Mouse (Mus musculus): Measurements from ENCODE around the gene Npsr1. TPM values are rescaled to one million over a fixed set of nuclear protein-coding genes. Genes with fewer than 3 reads are reported as not detected.

The Npsr1 gene
- total RNA-seq, 1 experiment, result not detected

DNA sequence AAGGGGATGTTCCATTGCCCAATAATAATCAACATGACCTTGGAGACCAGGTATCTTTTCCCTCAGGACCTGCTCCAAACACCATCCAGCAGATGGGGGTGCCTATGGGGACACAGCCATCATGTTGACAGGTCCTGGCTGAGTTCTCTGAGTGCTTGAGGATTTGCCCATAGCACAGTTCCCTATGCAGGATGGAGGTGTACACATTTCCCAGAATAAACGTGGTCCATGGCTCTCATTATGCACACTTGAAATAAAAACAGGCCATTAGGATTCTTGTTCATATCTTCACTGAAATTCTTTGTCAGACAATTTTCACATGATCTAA lies 92.4 kb downstream of the Npsr1 start:
- in situ Hi-C loops (cut with MboI; ENCODE audit: low sequenced_read_pairs in 2 of 2, unreplicated experiment in 2 of 2), result no loop called here
- Histone ChIP-seq H3K9ac (ENCODE audit: insufficient read depth, low read depth, low read length, poor library complexity, severe bottlenecking) (no peak overlapping the region), H3K4me3 (ENCODE audit: insufficient read depth in 1 of 2, low read depth in 1 of 2, low read length in 2 of 2, poor library complexity in 1 of 2, severe bottlenecking in 1 of 2) (no peak overlapping the region), H3K9me3 (ENCODE audit: control insufficient read depth, insufficient read depth, low read depth, low read length) (no peaks in the 10 kb centered on the region), H3K36me3 (ENCODE audit: control insufficient read depth, insufficient read depth, low read length, poor library complexity, severe bottlenecking) (no peaks in the 10 kb centered on the region), H3K4me1 (ENCODE audit: control insufficient read depth in 2 of 2, insufficient read depth in 2 of 2, low read length in 2 of 2, poor library complexity in 1 of 2) (no peaks in the 10 kb centered on the region), H3K27ac (ENCODE audit: insufficient read depth, low read depth, low read length, poor library complexity, severe bottlenecking) (no peak overlapping the region)
- TF ChIP-seq HCFC1 (IDR thresholded peaks at IDR 0.05; ENCODE audit: borderline replicate concordance, insufficient read depth, low read length) (no peak), ZNF384 (IDR thresholded peaks at IDR 0.05; ENCODE audit: low read depth, low read length) (no peak), MAFK (IDR thresholded peaks at IDR 0.05; ENCODE audit: insufficient read depth, low read depth, low read length) (no peak), CHD2 (IDR thresholded peaks at IDR 0.05; ENCODE audit: low read depth, low read length) (no peak), ZC3H11A (IDR thresholded peaks at IDR 0.05; ENCODE audit: borderline replicate concordance, low read depth, low read length) (no peak)
- DNase-seq (ENCODE audit: low read depth, low spot score), result no peak

- Histone ChIP-seq H3K36me3 (ENCODE audit: control insufficient read depth, insufficient read depth, low read length, poor library complexity, severe bottlenecking) (no peaks in the 10 kb centered on the region), H3K9ac (ENCODE audit: insufficient read depth, low read depth, low read length, poor library complexity, severe bottlenecking) (no peak overlapping the region), H3K27ac (ENCODE audit: insufficient read depth, low read depth, low read length, poor library complexity, severe bottlenecking) (no peak overlapping the region), H3K4me3 (ENCODE audit: insufficient read depth in 1 of 2, low read depth in 1 of 2, low read length in 2 of 2, poor library complexity in 1 of 2, severe bottlenecking in 1 of 2) (no peak overlapping the region), H3K9me3 (ENCODE audit: control insufficient read depth, insufficient read depth, low read depth, low read length) (no peaks in the 10 kb centered on the region), H3K4me1 (ENCODE audit: control insufficient read depth in 2 of 2, insufficient read depth in 2 of 2, low read length in 2 of 2, poor library complexity in 1 of 2) (no peaks in the 10 kb centered on the region)
- no peak for DNase-seq (ENCODE audit: low read depth, low spot score)
- in situ Hi-C loops (cut with MboI; ENCODE audit: low sequenced_read_pairs in 2 of 2, unreplicated experiment in 2 of 2), result no loop called here
- no peak for TF ChIP-seq HCFC1 (IDR thresholded peaks at IDR 0.05; ENCODE audit: borderline replicate concordance, insufficient read depth, low read length)
- TF ChIP-seq ZC3H11A (IDR thresholded peaks at IDR 0.05; ENCODE audit: borderline replicate concordance, low read depth, low read length), result no peak
- no peak for TF ChIP-seq ZNF384 (IDR thresholded peaks at IDR 0.05; ENCODE audit: low read depth, low read length)
- no peak for TF ChIP-seq MAFK (IDR thresholded peaks at IDR 0.05; ENCODE audit: insufficient read depth, low read depth, low read length)
- no peak for TF ChIP-seq CHD2 (IDR thresholded peaks at IDR 0.05; ENCODE audit: low read depth, low read length)
These were observed 100.5 kb downstream of the Npsr1 start for GRCm38 (mm10) chr9:24198254-24198653.

GRCm38 (mm10) chr9:24211636-24212035 lies 113.8 kb downstream of the Npsr1 start:
- Histone ChIP-seq H3K4me1 (ENCODE audit: control insufficient read depth in 2 of 2, insufficient read depth in 2 of 2, low read length in 2 of 2, poor library complexity in 1 of 2) (no peaks in the 10 kb centered on the region), H3K4me3 (ENCODE audit: insufficient read depth in 1 of 2, low read depth in 1 of 2, low read length in 2 of 2, poor library complexity in 1 of 2, severe bottlenecking in 1 of 2) (no peak overlapping the region), H3K9me3 (ENCODE audit: control insufficient read depth, insufficient read depth, low read depth, low read length) (no peaks in the 10 kb centered on the region), H3K36me3 (ENCODE audit: control insufficient read depth, insufficient read depth, low read length, poor library complexity, severe bottlenecking) (no peaks in the 10 kb centered on the region), H3K9ac (ENCODE audit: insufficient read depth, low read depth, low read length, poor library complexity, severe bottlenecking) (no peak overlapping the region), H3K27ac (ENCODE audit: insufficient read depth, low read depth, low read length, poor library complexity, severe bottlenecking) (no peak overlapping the region)
- in situ Hi-C loops (cut with MboI; ENCODE audit: low sequenced_read_pairs in 2 of 2, unreplicated experiment in 2 of 2), result no loop called here
- TF ChIP-seq ZC3H11A (IDR thresholded peaks at IDR 0.05; ENCODE audit: borderline replicate concordance, low read depth, low read length), result no peak
- no peak for TF ChIP-seq ZNF384 (IDR thresholded peaks at IDR 0.05; ENCODE audit: low read depth, low read length)
- no peak for TF ChIP-seq HCFC1 (IDR thresholded peaks at IDR 0.05; ENCODE audit: borderline replicate concordance, insufficient read depth, low read length)
- TF ChIP-seq MAFK (IDR thresholded peaks at IDR 0.05; ENCODE audit: insufficient read depth, low read depth, low read length), result no peak
- no peak for TF ChIP-seq CHD2 (IDR thresholded peaks at IDR 0.05; ENCODE audit: low read depth, low read length)
- no peak for DNase-seq (ENCODE audit: low read depth, low spot score)

- Histone ChIP-seq H3K27ac (ENCODE audit: insufficient read depth, low read depth, low read length, poor library complexity, severe bottlenecking) (no peak overlapping the region), H3K4me1 (ENCODE audit: control insufficient read depth in 2 of 2, insufficient read depth in 2 of 2, low read length in 2 of 2, poor library complexity in 1 of 2) (no peaks in the 10 kb centered on the region), H3K9me3 (ENCODE audit: control insufficient read depth, insufficient read depth, low read depth, low read length) (no peaks in the 10 kb centered on the region), H3K4me3 (ENCODE audit: insufficient read depth in 1 of 2, low read depth in 1 of 2, low read length in 2 of 2, poor library complexity in 1 of 2, severe bottlenecking in 1 of 2) (no peak overlapping the region), H3K9ac (ENCODE audit: insufficient read depth, low read depth, low read length, poor library complexity, severe bottlenecking) (no peak overlapping the region), H3K36me3 (ENCODE audit: control insufficient read depth, insufficient read depth, low read length, poor library complexity, severe bottlenecking) (no peaks in the 10 kb centered on the region)
- TF ChIP-seq ZNF384 (IDR thresholded peaks at IDR 0.05; ENCODE audit: low read depth, low read length) (no peak), ZC3H11A (IDR thresholded peaks at IDR 0.05; ENCODE audit: borderline replicate concordance, low read depth, low read length) (no peak), CHD2 (IDR thresholded peaks at IDR 0.05; ENCODE audit: low read depth, low read length) (no peak), MAFK (IDR thresholded peaks at IDR 0.05; ENCODE audit: insufficient read depth, low read depth, low read length) (no peak), HCFC1 (IDR thresholded peaks at IDR 0.05; ENCODE audit: borderline replicate concordance, insufficient read depth, low read length) (no peak)
- DNase-seq (ENCODE audit: low read depth, low spot score), result no peak
- in situ Hi-C loops (cut with MboI; ENCODE audit: low sequenced_read_pairs in 2 of 2, unreplicated experiment in 2 of 2), result no loop called here
These were observed 119.9 kb downstream of the Npsr1 start for GRCm38 (mm10) chr9:24217721-24218120.

DNA sequence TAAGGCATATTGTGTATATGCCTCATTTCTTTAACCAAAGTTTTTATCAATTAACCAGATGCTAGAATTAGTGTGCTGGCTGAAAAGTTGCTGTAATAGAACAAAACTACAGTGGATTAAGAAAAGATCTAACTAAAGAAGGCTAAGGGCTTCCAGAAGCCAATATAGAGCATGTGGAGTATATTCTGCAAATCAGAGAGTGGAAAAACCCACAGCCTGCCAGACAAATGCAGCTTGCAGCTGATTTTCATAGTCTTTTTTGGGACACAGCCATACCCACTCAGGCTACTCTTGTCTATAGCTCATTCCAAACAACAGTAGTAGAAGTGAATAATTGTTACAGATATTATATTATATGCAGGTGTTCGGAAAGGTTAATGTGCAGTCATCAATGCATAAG lies 138.7 kb downstream of the Npsr1 start:
- in situ Hi-C loops (cut with MboI; ENCODE audit: low sequenced_read_pairs in 2 of 2, unreplicated experiment in 2 of 2), result no loop called here
- no peak overlapping the region for H3K27ac ChIP-seq (ENCODE audit: insufficient read depth, low read depth, low read length, poor library complexity, severe bottlenecking)
- no peaks in the 10 kb centered on the region for H3K4me1 ChIP-seq (ENCODE audit: control insufficient read depth in 2 of 2, insufficient read depth in 2 of 2, low read length in 2 of 2, poor library complexity in 1 of 2)
- H3K4me3 ChIP-seq (ENCODE audit: insufficient read depth in 1 of 2, low read depth in 1 of 2, low read length in 2 of 2, poor library complexity in 1 of 2, severe bottlenecking in 1 of 2), result no peak overlapping the region
- no peaks in the 10 kb centered on the region for H3K36me3 ChIP-seq (ENCODE audit: control insufficient read depth, insufficient read depth, low read length, poor library complexity, severe bottlenecking)
- no peaks in the 10 kb centered on the region for H3K9me3 ChIP-seq (ENCODE audit: control insufficient read depth, insufficient read depth, low read depth, low read length)
- no peak for DNase-seq (ENCODE audit: low read depth, low spot score)
- H3K9ac ChIP-seq (ENCODE audit: insufficient read depth, low read depth, low read length, poor library complexity, severe bottlenecking), result no peak overlapping the region
- no peak for TF ChIP-seq MAFK (IDR thresholded peaks at IDR 0.05; ENCODE audit: insufficient read depth, low read depth, low read length)
- no peak for TF ChIP-seq CHD2 (IDR thresholded peaks at IDR 0.05; ENCODE audit: low read depth, low read length)
- TF ChIP-seq ZNF384 (IDR thresholded peaks at IDR 0.05; ENCODE audit: low read depth, low read length), result no peak
- no peak for TF ChIP-seq HCFC1 (IDR thresholded peaks at IDR 0.05; ENCODE audit: borderline replicate concordance, insufficient read depth, low read length)
- no peak for TF ChIP-seq ZC3H11A (IDR thresholded peaks at IDR 0.05; ENCODE audit: borderline replicate concordance, low read depth, low read length)

Data from ES-E14 (cell line).